Mouse (Mus musculus) neural tube, embryonic 14.5 days (tissue): ENCODE data around the gene Smim26. TPM values are rescaled to one million over a fixed set of nuclear protein-coding genes. Genes with fewer than 3 reads are reported as not detected.
"Not testable (repeated sequence)": the region's sequence is repeated elsewhere in the genome, so short reads cannot be mapped to it uniquely, and the experiment has no call there.

Experiments used
- ATAC-seq: fragments of 200-750 bp; cut with Nextera tagmentation; 2 replicates; pipeline ENCODE4 v1.8.0; 2017; ENCODE audit warnings: low read depth, mild to moderate bottlenecking, moderate TSS enrichment, moderate library complexity
- H3K27ac ChIP-seq: fragments of 300-500 bp; sonication (generic); 2 replicates; pipeline ENCODE4 v1.5.1; 2014; ENCODE audit warnings: low read depth, mild to moderate bottlenecking, control low read depth, low read length, moderate library complexity, mixed read lengths
- H3K27me3 ChIP-seq: fragments of 300-500 bp; sonication (generic); 2 replicates; pipeline ENCODE4 v1.6.1; 2014; ENCODE audit warnings: low read length; ENCODE audit not compliant: control insufficient read depth, insufficient read depth
- H3K36me3 ChIP-seq: fragments of 300-500 bp; sonication (generic); 2 replicates; pipeline ENCODE4 v1.6.1; 2014; ENCODE audit warnings: low read length, mixed read lengths; ENCODE audit not compliant: control insufficient read depth, insufficient read depth
- H3K4me1 ChIP-seq: fragments of 300-500 bp; sonication (generic); 2 replicates; pipeline ENCODE4 v1.6.1; 2014; ENCODE audit warnings: low read length; ENCODE audit not compliant: control insufficient read depth, insufficient read depth
- H3K4me2 ChIP-seq: fragments of 300-500 bp; sonication (generic); 2 replicates; pipeline ENCODE4 v1.6.1; 2014; ENCODE audit warnings: mild to moderate bottlenecking, low read depth, low read length, control low read depth
- H3K4me3 ChIP-seq: fragments of 300-500 bp; sonication (generic); 2 replicates; pipeline ENCODE4 v1.5.1; 2014; ENCODE audit warnings: low read depth, low read length, control low read depth, mixed read lengths
- H3K9ac ChIP-seq: fragments of 300-500 bp; sonication (generic); replicated peaks from 2 replicates; pipeline ENCODE4 v1.6.1; 2014; ENCODE audit warnings: low read depth, mild to moderate bottlenecking, control low read depth, low read length, mixed read lengths
- H3K9me3 ChIP-seq: fragments of 300-500 bp; sonication (generic); 2 replicates; pipeline ENCODE4 v1.6.1; 2016; ENCODE audit warnings: low read length; ENCODE audit not compliant: control insufficient read depth
- WGBS: fragments of 180-500 bp; shearing (Covaris S2); extraction: QIAGEN DNeasy Blood & Tissue Kit; methylation state at CpG from one replicate; pipeline ENCODE4 v1.1.7; 2014; 5-methylcytosine and 5-hydroxymethylcytosine counted together
- polyA plus RNA-seq: library from polyadenylated mRNA; unstranded; fragments of >200 nt; fragmentation: Nextera tagmentation; extraction: Ambion mirVana; gene quantifications from 2 replicates; pipeline ENCODE4 v1.2.1, GENCODE M21; 2014

The Smim26 gene
- polyA plus RNA-seq, 1 experiment from 2014 or later, result 80.4 TPM

GRCm38 (mm10) chr2:144555820-144556552 lies 37.9 kb upstream of the Smim26 start, which contains the start of gene Sec23b:
Gene Sec23b (plus strand): TSS chr2:144556229.
- Histone ChIP-seq H3K36me3 (peaks cover 3% of the 10 kb centered on the region; the same call in 1 of the 2 replicates), H3K9ac (peak within 1 kb of the TSS; percentile 57), H3K4me3 (peak within 1 kb of the TSS; percentile 66), H3K27ac (peak within 1 kb of the TSS; percentile 78), H3K9me3 (no peaks in the 10 kb centered on the region), H3K4me2 (peak within 1 kb of the TSS; percentile 80), H3K27me3 (no peaks in the 10 kb centered on the region), H3K4me1 (peaks cover 10% of the 10 kb centered on the region; the same call in 1 of the 2 replicates)
- peak; percentile 98 for ATAC-seq
- under 1% methylated on average over 44 of the region's 44 CpGs for WGBS

- 81% methylated on average over 4 of the region's 4 CpGs for WGBS
- no peak overlapping the region for H3K4me3 ChIP-seq
- no peak overlapping the region for H3K4me2 ChIP-seq
- peaks cover 41% of the 10 kb centered on the region for H3K36me3 ChIP-seq
- H3K9ac ChIP-seq, result no peak overlapping the region
- H3K27me3 ChIP-seq, result no peaks in the 10 kb centered on the region
- no peaks in the 10 kb centered on the region for H3K9me3 ChIP-seq
- no peak for ATAC-seq
- H3K4me1 ChIP-seq, result no peaks in the 10 kb centered on the region
- no peak overlapping the region for H3K27ac ChIP-seq
Measured at GRCm38 (mm10) chr2:144588723-144589122, 5.1 kb upstream of the Smim26 start.

GRCm38 (mm10) chr2:144593036-144593435 lies 818 bp upstream of the Smim26 start:
- H3K36me3 ChIP-seq, result peaks cover 16% of the 10 kb centered on the region
- 69% methylated on average over 8 of the region's 8 CpGs for WGBS

GRCm38 (mm10) chr2:144598006-144598405 lies 4.2 kb downstream of the Smim26 start:
- no peak overlapping the region for H3K9ac ChIP-seq
- no peak for ATAC-seq
- H3K36me3 ChIP-seq, result no peaks in the 10 kb centered on the region
- no peak overlapping the region for H3K4me2 ChIP-seq
- H3K27ac ChIP-seq, result no peak overlapping the region
- H3K4me3 ChIP-seq, result no peak overlapping the region
- no peaks in the 10 kb centered on the region for H3K9me3 ChIP-seq
- H3K4me1 ChIP-seq, result peaks cover 5% of the 10 kb centered on the region; the same call in 1 of the 2 replicates
- H3K27me3 ChIP-seq, result no peaks in the 10 kb centered on the region
- 71% methylated on average over 2 of the region's 2 CpGs for WGBS

More at GRCm38 (mm10) chr2:144593036-144593435, 818 bp upstream of the Smim26 start:
- not testable (repeated sequence) for H3K4me1 ChIP-seq, H3K9me3 ChIP-seq, H3K4me2 ChIP-seq, H3K27ac ChIP-seq, H3K27me3 ChIP-seq, H3K4me3 ChIP-seq, ATAC-seq, H3K9ac ChIP-seq

GRCm38 (mm10) chr2:144599831-144600687 lies 6.2 kb downstream of the Smim26 start, which contains the start of gene Dtd1:
Gene Dtd1 (plus strand): TSS chr2:144599897.
- Histone ChIP-seq H3K9ac (peak within 1 kb of the TSS; percentile 85), H3K4me3 (peak within 1 kb of the TSS; percentile 63), H3K9me3 (no peaks in the 10 kb centered on the region), H3K36me3 (no peaks in the 10 kb centered on the region), H3K27me3 (no peaks in the 10 kb centered on the region), H3K27ac (peak within 1 kb of the TSS; percentile 85), H3K4me1 (no peaks in the 10 kb centered on the region), H3K4me2 (peak within 1 kb of the TSS; percentile 68)
- ATAC-seq, result peak; percentile 93
- under 1% methylated on average over 49 of the region's 50 CpGs for WGBS

GRCm38 (mm10) chr2:144601576-144601975 lies 7.7 kb downstream of the Smim26 start:
- Histone ChIP-seq H3K27ac (no peak overlapping the region), H3K9me3 (no peaks in the 10 kb centered on the region), H3K4me1 (no peaks in the 10 kb centered on the region), H3K9ac (no peak overlapping the region), H3K4me3 (no peak overlapping the region), H3K4me2 (no peak overlapping the region), H3K27me3 (no peaks in the 10 kb centered on the region), H3K36me3 (no peaks in the 10 kb centered on the region)
- 91% methylated on average over 1 of the region's 1 CpGs for WGBS
- no peak for ATAC-seq

GRCm38 (mm10) chr2:144613956-144614355 lies 20.1 kb downstream of the Smim26 start:
- H3K4me2 ChIP-seq, result no peak overlapping the region
- WGBS, result 96% methylated on average over 6 of the region's 6 CpGs
- H3K4me1 ChIP-seq, result no peaks in the 10 kb centered on the region
- H3K9me3 ChIP-seq, result no peaks in the 10 kb centered on the region
- no peaks in the 10 kb centered on the region for H3K36me3 ChIP-seq
- H3K27ac ChIP-seq, result no peak overlapping the region
- H3K9ac ChIP-seq, result no peak overlapping the region
- H3K4me3 ChIP-seq, result no peak overlapping the region
- ATAC-seq, result no peak
- H3K27me3 ChIP-seq, result no peaks in the 10 kb centered on the region

GRCm38 (mm10) chr2:144617074-144617874 lies 23.4 kb downstream of the Smim26 start:
- Histone ChIP-seq H3K27ac (no peak overlapping the region), H3K27me3 (no peaks in the 10 kb centered on the region), H3K36me3 (no peaks in the 10 kb centered on the region), H3K9ac (no peak overlapping the region), H3K9me3 (no peaks in the 10 kb centered on the region), H3K4me1 (no peaks in the 10 kb centered on the region), H3K4me3 (no peak overlapping the region), H3K4me2 (no peak overlapping the region)
- no peak for ATAC-seq
- WGBS, result 93% methylated on average over 16 of the region's 16 CpGs
